Mouse (Mus musculus): ENCODE measurements around the gene Mcat. TPM values are rescaled to one million over a fixed set of nuclear protein-coding genes. Genes with fewer than 3 reads are reported as not detected.
A peak's percentile ranks its signal among the peaks of the same experiment; 100 is the strongest.

The Mcat gene
- total RNA-seq, 2 experiments from 2014 or later = 24.6 to 27.2 TPM

GRCm38 (mm10) chr15:83546029-83546428 is 17.6 kb downstream of the Mcat start:
- intact Hi-C loops (cut with DNase I) = no loop called here
- DNase-seq (ENCODE audit: low spot score in 2 of 2) = no peak

GRCm38 (mm10) chr15:83541647-83542287 is 21.8 kb downstream of the Mcat start:
- intact Hi-C loops (cut with DNase I) = no loop called here
- DNase-seq (ENCODE audit: low spot score in 2 of 2) = no peak

- DNase-seq (ENCODE audit: low spot score in 2 of 2) = no peak
- intact Hi-C loops (cut with DNase I) = no loop called here
These were observed 23.7 kb downstream of the Mcat start for GRCm38 (mm10) chr15:83539905-83540304.

GRCm38 (mm10) chr15:83538855-83539254 is 24.7 kb downstream of the Mcat start:
- intact Hi-C loops (cut with DNase I) = no loop called here
- no peak for DNase-seq (ENCODE audit: low spot score in 2 of 2)

DNA sequence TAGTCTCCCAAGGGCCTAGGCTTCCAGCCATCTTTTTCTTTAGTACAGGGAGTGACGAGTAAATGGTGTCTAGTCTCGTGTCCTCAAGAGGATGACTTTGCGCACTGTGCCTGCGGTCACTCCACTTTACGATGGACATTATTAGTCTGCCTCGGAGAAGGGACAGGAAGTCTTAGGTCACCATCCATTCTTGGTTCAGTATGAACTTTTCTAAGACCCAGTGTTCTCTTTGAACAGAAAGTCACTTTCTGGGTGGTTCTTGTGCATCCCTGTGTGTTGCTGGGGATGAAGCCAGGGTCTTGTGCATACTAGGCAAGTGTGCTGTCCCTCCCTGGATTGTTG is 27.7 kb downstream of the Mcat start:
- intact Hi-C loops (cut with DNase I) = no loop called here
- DNase-seq (ENCODE audit: low spot score in 2 of 2) = no peak

- intact Hi-C loops (cut with DNase I) = no loop called here
These were observed 28.4 kb downstream of the Mcat start for GRCm38 (mm10) chr15:83534960-83535889.

GRCm38 (mm10) chr15:83532606-83533005 is 31.0 kb downstream of the Mcat start:
- intact Hi-C loops (cut with DNase I) = no loop called here
- DNase-seq (ENCODE audit: low spot score in 2 of 2) = no peak

More at GRCm38 (mm10) chr15:83534960-83535889, 28.4 kb downstream of the Mcat start:
- no peak for DNase-seq (ENCODE audit: low spot score in 2 of 2)

DNA sequence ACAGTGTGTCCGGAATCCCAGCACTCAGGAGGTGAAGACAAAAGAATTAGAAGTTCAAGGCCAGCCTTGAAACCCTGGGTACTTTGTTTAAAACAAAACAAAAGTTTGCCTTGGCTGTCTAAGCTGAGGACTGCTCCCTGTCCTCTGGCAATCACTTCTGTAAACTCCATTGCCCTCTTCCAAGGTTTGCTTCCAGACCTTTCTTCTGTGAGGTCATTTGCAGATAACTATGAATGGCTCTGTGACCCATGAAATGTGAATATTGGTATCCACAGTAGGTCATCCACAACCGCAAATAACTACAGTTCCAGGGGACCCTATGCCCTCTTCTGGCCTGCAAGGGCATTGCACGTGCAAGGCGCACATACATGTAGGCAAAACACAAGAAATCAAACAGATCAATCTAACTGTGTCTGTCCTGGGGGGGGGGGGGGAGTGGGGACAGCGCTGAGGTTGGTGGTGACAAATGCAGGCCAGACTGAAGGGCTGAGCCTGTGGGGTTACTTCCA is 31.6 kb downstream of the Mcat start:
- intact Hi-C loops (cut with DNase I) = no loop called here
- DNase-seq (ENCODE audit: low spot score in 2 of 2) = no peak

GRCm38 (mm10) chr15:83530688-83531087 is 32.9 kb downstream of the Mcat start:
- DNase-seq (ENCODE audit: low spot score in 2 of 2) = no peak
- intact Hi-C loops (cut with DNase I) = no loop called here

DNA sequence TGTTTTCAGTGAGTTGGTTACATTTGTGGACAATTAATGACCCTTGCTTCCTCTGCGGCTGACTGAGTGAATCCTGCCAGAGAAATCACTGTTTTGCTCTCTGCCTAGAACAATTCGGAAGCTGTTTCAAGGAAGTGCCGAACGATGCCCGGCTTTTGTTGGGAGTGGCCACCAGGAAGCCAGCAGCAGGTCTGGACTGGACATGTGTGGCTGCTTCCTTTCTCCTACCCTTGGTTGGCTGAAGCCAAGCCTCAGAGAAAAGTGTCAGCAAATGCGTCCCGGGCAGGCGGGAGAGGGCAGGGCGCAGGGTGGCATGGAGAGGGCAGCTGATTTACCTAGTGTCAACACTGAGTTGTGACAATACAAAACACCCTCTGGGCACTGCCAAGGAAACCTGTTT is 33.4 kb downstream of the Mcat start:
- no peak for DNase-seq (ENCODE audit: low spot score in 2 of 2)
- intact Hi-C loops (cut with DNase I) = no loop called here

GRCm38 (mm10) chr15:83529765-83530164 is 33.8 kb downstream of the Mcat start:
- no peak for DNase-seq (ENCODE audit: low spot score in 2 of 2)
- intact Hi-C loops (cut with DNase I) = no loop called here

DNA sequence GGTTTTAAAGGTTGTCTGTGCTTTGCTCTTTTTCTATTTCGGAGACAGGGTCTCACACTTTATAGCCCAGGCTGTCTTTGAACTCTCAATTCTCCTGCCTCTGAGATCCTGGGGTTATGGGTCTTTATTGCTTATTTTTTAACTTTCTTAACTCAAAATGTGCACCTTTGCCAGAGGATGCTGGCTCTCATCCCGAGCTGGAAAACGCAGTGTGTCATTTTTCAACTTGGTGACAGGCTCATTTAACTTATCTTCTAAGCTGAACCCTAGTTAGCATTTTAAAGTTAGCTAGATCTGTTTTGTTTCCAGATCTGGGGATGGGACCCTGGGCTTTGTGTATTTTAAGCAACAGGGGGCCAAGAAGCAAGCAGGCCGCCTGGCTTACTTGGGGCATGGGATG is 34.7 kb downstream of the Mcat start:
- intact Hi-C loops (cut with DNase I) = no loop called here
- no peak for DNase-seq (ENCODE audit: low spot score in 2 of 2)

DNA sequence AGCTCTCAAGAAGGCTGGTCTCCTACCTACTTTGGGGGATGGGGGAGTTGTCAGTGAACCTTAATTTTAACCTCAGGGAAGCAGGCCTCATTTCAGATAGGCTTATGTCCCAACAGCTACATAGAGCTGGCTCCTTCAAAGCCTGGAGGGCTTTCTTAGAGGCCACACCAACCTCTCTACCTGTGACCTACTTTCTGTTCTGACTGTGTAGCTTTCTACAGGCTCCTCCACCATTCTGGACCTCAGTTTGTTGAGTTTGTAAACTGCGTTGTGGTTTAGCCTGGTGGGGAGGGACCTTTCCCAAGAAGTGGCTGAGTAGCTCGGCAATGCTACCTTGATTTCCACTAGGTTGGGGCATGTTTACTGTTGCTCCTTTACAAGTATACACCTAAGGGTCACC is 35.8 kb downstream of the Mcat start:
- no peak for DNase-seq (ENCODE audit: low spot score in 2 of 2)
- intact Hi-C loops (cut with DNase I) = no loop called here

DNA sequence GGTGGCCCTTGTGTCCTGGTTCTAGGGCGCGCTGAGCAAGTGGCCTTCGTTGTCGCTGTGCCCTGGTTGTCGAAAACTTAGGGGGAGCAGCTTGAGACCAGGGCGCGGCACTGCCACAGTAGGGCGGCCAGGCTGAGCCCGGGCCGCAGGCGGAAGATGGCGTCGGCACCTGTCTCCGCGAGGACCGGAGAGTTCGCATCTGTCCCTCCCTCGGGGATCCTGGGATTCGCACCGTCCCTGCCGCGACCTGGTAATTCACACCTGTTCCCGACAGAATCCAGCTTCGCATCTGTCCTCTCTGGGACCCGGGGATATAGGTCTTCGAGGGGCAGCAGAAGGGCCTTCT is 36.5 kb downstream of the Mcat start:
- DNase-seq (ENCODE audit: low spot score in 2 of 2) = no peak
- intact Hi-C loops (cut with DNase I) = no loop called here

- intact Hi-C loops (cut with DNase I) = no loop called here
- peak in 1 of 2 experiments; percentile 16 for DNase-seq (ENCODE audit: low spot score in 2 of 2)
These were observed 37.0 kb downstream of the Mcat start, which contains the start of gene Bik for GRCm38 (mm10) chr15:83526424-83527091. TSS of gene Bik (plus strand) at chr15:83526862.

GRCm38 (mm10) chr15:83524333-83524729 is 39.3 kb downstream of the Mcat start:
- DNase-seq (ENCODE audit: low spot score in 2 of 2) = no peak
- intact Hi-C loops (cut with DNase I) = no loop called here

DNA sequence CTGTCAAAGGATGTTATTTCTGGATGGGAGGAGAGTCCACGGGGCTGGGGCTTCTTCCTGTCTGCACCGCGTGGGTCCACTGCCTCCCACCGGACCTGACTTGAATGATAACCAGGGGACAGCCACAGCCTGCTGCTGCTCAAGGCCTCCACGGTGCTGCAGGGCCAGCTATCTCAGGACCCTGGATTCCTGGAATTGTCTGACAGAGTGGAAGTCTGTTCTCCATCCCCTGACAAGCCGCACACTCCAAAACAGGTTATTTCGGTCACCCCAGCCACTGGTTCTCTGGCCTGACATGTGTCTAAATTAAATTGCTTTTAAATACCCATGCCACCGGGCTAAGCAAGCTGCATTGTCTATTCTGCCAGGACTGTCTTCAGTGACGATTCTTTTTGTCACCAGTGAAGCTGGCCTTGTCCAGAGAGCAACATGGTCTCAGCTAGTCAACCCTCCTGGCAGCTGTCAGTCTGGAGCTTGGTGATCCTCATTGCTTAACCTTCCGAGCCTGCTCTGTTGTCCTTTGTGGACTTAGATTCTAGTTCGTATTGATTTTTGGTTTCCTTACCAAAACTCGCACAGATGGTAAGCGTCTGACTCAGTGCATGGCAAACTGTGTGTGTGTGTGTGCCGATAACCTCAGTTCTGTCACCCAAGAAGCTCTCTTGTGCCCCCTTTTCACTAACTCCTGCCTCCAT is 39.8 kb downstream of the Mcat start:
- intact Hi-C loops (cut with DNase I) = no loop called here
- no peak for DNase-seq (ENCODE audit: low spot score in 2 of 2)

DNA sequence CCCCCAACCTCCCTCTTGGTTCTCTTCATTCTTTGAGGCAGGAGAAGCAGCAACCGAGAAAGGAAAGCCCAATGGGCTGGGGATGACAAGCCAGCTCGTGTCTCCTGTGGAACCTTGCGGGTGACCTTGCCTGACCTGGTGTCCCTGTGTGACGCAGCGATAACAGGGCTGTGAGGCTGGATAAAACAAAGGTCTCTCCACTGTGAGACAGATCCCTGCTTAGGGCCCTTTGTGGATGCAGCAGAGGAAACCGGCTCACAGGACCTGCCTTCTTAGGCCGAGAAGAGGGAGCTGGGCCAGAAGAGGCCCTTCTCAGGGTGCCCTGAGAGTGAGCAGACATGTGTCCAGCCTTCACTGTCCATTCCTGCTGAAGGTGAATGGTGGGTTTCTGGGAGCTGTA is 40.4 kb downstream of the Mcat start:
- DNase-seq (ENCODE audit: low spot score in 2 of 2) = no peak
- intact Hi-C loops (cut with DNase I) = no loop called here

DNA sequence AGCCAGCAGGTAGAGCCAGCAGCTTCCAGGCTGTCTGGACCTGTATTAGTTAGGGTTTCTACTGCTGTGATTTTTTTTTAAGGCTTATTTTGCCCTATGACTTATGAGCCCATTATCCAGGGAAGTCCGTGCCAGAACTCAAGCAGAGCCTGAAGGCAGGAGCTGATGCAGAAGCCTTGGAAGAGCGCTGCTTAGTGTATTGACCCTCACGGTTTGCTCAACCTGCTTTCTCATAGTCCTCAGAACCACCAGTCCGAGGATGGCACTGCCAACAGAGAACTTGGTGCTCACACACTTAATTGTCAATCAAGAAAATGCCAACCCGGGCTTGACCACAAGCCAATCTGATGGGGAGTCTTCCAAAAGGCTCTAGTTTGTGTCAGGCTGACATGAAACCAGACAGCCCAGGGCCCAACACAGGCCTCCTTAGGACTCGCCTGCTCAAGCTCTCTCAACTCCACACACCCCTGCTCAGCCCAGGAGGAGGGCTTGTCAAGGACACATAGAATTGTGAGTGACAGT is 42.7 kb downstream of the Mcat start:
- intact Hi-C loops (cut with DNase I) = no loop called here

More for the DNA sequence above, 42.7 kb downstream of the Mcat start:
- DNase-seq (ENCODE audit: low spot score in 2 of 2) = no peak
